Mouse (Mus musculus): ENCODE measurements around the gene Cacna1b. TPM values are rescaled to one million over a fixed set of nuclear protein-coding genes. Genes with fewer than 3 reads are reported as not detected.

Cacna1b gene
- polyA plus RNA-seq, 1 experiment from 2014 or later = 0.99 TPM

DNA sequence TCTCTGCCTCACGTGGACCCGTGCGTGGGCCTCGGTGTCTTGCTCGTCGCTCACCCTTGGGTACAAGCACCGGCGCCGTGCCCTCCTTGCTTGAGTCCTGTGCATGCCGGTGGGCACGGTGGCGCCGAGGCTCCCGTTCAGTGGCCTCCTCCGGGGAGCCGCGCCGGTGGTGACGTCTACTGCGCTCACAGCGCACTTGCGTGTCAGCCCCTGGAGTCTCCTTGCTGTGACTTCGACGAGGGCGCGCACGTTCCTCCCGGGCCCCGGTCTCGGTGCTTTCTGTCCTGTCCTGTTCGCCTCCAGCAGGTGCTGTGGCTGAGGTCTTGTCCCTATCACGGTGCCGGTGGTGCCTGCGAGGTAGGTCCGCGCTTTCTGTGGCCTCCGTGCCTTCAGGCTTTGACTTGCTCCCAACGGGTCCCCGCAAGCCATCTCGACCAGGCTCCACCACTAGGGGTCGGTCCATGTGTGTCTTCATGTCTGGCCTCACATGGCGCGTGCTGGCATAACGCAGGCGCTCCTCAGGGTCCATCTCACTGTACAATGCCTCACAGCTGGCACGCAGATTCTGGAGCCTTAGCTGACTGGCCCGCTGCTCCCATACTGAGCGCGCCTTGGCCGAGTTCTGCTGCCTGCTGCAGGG lies 83.8 kb downstream of the Cacna1b start:
- Histone ChIP-seq H3K4me3 (replicated peaks; ENCODE audit: low read length) (peak overlapping the region; percentile 33), H3K4me2 (ENCODE audit: low read depth, low read length) (peak overlapping the region; percentile 58), H3K27me3 (ENCODE audit: control insufficient read depth, insufficient read depth, low read length) (no peaks in the 10 kb centered on the region), H3K27ac (ENCODE audit: low read length) (peak overlapping the region; percentile 19; the same call in 1 of the 2 replicates), H3K4me1 (ENCODE audit: control insufficient read depth, insufficient read depth, low read length) (0 out of 2 replicates have a peak, but pooled peaks cover 3% of the 10 kb centered on the region), H3K9ac (ENCODE audit: low read length) (peak overlapping the region; percentile 52), H3K9me3 (replicated peaks; ENCODE audit: control insufficient read depth, low read length) (no peaks in the 10 kb centered on the region), H3K36me3 (ENCODE audit: control insufficient read depth, insufficient read depth, low read length) (no peaks in the 10 kb centered on the region)
- peak; percentile 59; the same call in 1 of the 2 replicates for ATAC-seq (ENCODE audit: insufficient read depth, low FRiP score)
- WGBS = 22% methylated on average over 50 of the region's 50 CpGs

DNA sequence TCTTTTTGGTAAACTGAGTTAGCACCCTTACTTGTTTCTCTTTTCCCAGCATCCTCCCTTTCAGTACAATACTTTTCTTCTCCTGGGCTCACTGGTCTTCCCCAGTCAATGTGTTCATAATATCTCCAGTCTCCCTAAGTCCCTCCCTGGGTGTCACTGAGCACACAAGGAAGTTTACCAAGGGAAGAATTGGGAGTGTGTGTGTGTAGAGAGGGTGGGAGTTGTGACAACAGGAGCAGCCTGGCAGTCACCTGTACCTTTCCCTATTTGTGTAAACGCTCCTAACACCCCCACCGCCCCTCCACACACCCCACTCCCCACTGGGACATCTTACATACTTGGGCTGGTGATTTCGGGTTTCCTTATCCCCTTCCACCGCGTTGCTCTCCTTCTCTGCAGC lies 84.4 kb downstream of the Cacna1b start:
- Histone ChIP-seq H3K4me1 (ENCODE audit: control insufficient read depth, insufficient read depth, low read length) (0 out of 2 replicates have a peak, but pooled peaks cover 3% of the 10 kb centered on the region), H3K9ac (ENCODE audit: low read length) (peak overlapping the region; percentile 52), H3K36me3 (ENCODE audit: control insufficient read depth, insufficient read depth, low read length) (no peaks in the 10 kb centered on the region), H3K27ac (ENCODE audit: low read length) (peak overlapping the region; percentile 19; the same call in 1 of the 2 replicates), H3K27me3 (ENCODE audit: control insufficient read depth, insufficient read depth, low read length) (no peaks in the 10 kb centered on the region), H3K4me3 (replicated peaks; ENCODE audit: low read length) (peak overlapping the region; percentile 33), H3K4me2 (ENCODE audit: low read depth, low read length) (peak overlapping the region; percentile 58), H3K9me3 (replicated peaks; ENCODE audit: control insufficient read depth, low read length) (no peaks in the 10 kb centered on the region)
- 51% methylated on average over 5 of the region's 5 CpGs for WGBS
- peak; percentile 87 for ATAC-seq (ENCODE audit: insufficient read depth, low FRiP score)

- H3K4me3 ChIP-seq (replicated peaks; ENCODE audit: low read length) = no peak overlapping the region
- no peak overlapping the region for H3K4me2 ChIP-seq (ENCODE audit: low read depth, low read length)
- ATAC-seq (ENCODE audit: insufficient read depth, low FRiP score) = no peak
- 0 out of 2 replicates have a peak, but pooled peaks cover 3% of the 10 kb centered on the region for H3K4me1 ChIP-seq (ENCODE audit: control insufficient read depth, insufficient read depth, low read length)
- no peaks in the 10 kb centered on the region for H3K9me3 ChIP-seq (replicated peaks; ENCODE audit: control insufficient read depth, low read length)
- no peak overlapping the region for H3K27ac ChIP-seq (ENCODE audit: low read length)
- no peaks in the 10 kb centered on the region for H3K27me3 ChIP-seq (ENCODE audit: control insufficient read depth, insufficient read depth, low read length)
- no peak overlapping the region for H3K9ac ChIP-seq (ENCODE audit: low read length)
- no peaks in the 10 kb centered on the region for H3K36me3 ChIP-seq (ENCODE audit: control insufficient read depth, insufficient read depth, low read length)
- WGBS = 78% methylated on average over 4 of the region's 4 CpGs
Observed at GRCm38 (mm10) chr2:24678110-24678509, 84.8 kb downstream of the Cacna1b start.

DNA sequence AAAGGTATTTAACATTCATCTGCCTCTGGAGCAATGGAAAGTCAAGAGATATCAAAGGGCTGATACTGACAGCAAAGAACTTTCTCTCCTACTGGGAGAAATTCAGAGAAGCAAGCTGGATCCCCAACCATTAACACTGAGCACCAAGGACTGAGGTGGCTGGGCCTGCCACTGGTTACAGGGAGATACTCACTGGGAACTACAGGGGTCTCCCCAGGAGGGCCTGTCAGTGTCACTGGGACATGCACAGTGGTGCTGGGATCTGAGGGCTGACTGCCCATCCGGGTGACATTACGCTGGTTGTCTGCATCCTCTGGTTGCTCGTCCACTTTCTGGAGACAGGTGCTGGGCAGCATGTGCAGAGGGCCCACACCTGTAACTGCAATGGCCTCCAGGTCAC lies 85.3 kb downstream of the Cacna1b start:
- no peak overlapping the region for H3K27ac ChIP-seq (ENCODE audit: low read length)
- WGBS = 94% methylated on average over 3 of the region's 3 CpGs
- no peak overlapping the region for H3K9ac ChIP-seq (ENCODE audit: low read length)
- ATAC-seq (ENCODE audit: insufficient read depth, low FRiP score) = no peak
- 0 out of 2 replicates have a peak, but pooled peaks cover 3% of the 10 kb centered on the region for H3K4me1 ChIP-seq (ENCODE audit: control insufficient read depth, insufficient read depth, low read length)
- H3K4me3 ChIP-seq (replicated peaks; ENCODE audit: low read length) = no peak overlapping the region
- no peaks in the 10 kb centered on the region for H3K9me3 ChIP-seq (replicated peaks; ENCODE audit: control insufficient read depth, low read length)
- no peaks in the 10 kb centered on the region for H3K36me3 ChIP-seq (ENCODE audit: control insufficient read depth, insufficient read depth, low read length)
- H3K27me3 ChIP-seq (ENCODE audit: control insufficient read depth, insufficient read depth, low read length) = no peaks in the 10 kb centered on the region
- no peak overlapping the region for H3K4me2 ChIP-seq (ENCODE audit: low read depth, low read length)

DNA sequence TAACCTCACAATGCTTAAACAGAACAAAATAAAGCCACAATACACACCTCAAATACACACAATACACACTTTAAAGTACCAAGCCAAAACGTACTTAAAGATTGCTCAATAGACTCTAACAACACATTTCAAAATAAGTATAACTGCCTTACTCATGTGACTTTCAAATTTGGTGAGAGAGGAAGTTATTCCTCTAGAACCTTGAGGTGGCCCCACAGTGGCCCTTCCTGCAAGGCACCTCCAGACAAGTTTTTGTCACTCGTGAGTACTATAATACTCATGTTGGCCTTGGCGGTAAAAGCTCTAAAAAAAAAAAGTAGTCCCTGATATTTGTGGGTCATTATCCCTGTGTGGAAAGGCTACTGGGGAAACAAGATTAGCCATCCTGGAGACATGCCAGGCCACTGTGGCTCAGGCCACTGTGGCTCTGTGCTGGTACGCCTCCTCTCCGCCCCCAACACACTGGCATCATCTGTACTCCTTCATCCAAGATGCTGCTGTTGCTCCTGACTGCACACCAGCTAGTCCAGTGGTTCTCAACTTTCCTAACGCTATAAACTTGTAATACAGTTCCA lies 88.4 kb downstream of the Cacna1b start:
- H3K9ac ChIP-seq (ENCODE audit: low read length) = no peak overlapping the region
- WGBS = 82% methylated on average over 6 of the region's 6 CpGs
- no peaks in the 10 kb centered on the region for H3K36me3 ChIP-seq (ENCODE audit: control insufficient read depth, insufficient read depth, low read length)
- no peak for ATAC-seq (ENCODE audit: insufficient read depth, low FRiP score)
- H3K27me3 ChIP-seq (ENCODE audit: control insufficient read depth, insufficient read depth, low read length) = no peaks in the 10 kb centered on the region
- no peaks in the 10 kb centered on the region for H3K9me3 ChIP-seq (replicated peaks; ENCODE audit: control insufficient read depth, low read length)
- H3K27ac ChIP-seq (ENCODE audit: low read length) = no peak overlapping the region
- no peak overlapping the region for H3K4me3 ChIP-seq (replicated peaks; ENCODE audit: low read length)
- H3K4me1 ChIP-seq (ENCODE audit: control insufficient read depth, insufficient read depth, low read length) = 0 out of 2 replicates have a peak, but pooled peaks cover 3% of the 10 kb centered on the region
- H3K4me2 ChIP-seq (ENCODE audit: low read depth, low read length) = no peak overlapping the region

DNA sequence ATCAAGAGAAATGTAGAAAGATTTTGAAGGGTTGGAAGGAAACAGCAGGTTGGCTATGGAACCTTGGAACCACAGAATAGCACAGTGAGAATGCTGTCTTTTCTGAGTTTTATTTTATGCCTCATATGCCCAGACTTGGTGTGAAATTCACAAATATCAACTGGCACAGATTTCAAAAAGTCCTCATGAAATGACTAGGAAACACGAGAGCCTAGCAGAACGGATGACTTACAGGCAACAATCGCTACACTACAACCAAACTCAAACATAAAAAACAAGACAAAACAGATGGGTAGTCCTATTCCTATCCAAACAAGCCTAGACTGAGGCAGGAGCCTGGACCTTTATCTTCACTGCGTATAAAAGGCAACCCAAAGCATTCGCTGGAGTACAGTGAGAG lies 94.4 kb downstream of the Cacna1b start:
- Histone ChIP-seq H3K36me3 (ENCODE audit: control insufficient read depth, insufficient read depth, low read length) (no peaks in the 10 kb centered on the region), H3K4me2 (ENCODE audit: low read depth, low read length) (no peak overlapping the region), H3K27me3 (ENCODE audit: control insufficient read depth, insufficient read depth, low read length) (no peaks in the 10 kb centered on the region), H3K9me3 (replicated peaks; ENCODE audit: control insufficient read depth, low read length) (no peaks in the 10 kb centered on the region), H3K9ac (ENCODE audit: low read length) (no peak overlapping the region), H3K4me1 (ENCODE audit: control insufficient read depth, insufficient read depth, low read length) (no peaks in the 10 kb centered on the region), H3K27ac (ENCODE audit: low read length) (no peak overlapping the region), H3K4me3 (replicated peaks; ENCODE audit: low read length) (no peak overlapping the region)
- no peak for ATAC-seq (ENCODE audit: insufficient read depth, low FRiP score)
- 85% methylated on average over 5 of the region's 5 CpGs for WGBS

- Histone ChIP-seq H3K9me3 (replicated peaks; ENCODE audit: control insufficient read depth, low read length) (no peaks in the 10 kb centered on the region), H3K4me1 (ENCODE audit: control insufficient read depth, insufficient read depth, low read length) (no peaks in the 10 kb centered on the region), H3K27ac (ENCODE audit: low read length) (no peak overlapping the region), H3K36me3 (ENCODE audit: control insufficient read depth, insufficient read depth, low read length) (no peaks in the 10 kb centered on the region), H3K27me3 (ENCODE audit: control insufficient read depth, insufficient read depth, low read length) (no peaks in the 10 kb centered on the region), H3K4me3 (replicated peaks; ENCODE audit: low read length) (no peak overlapping the region), H3K9ac (ENCODE audit: low read length) (no peak overlapping the region), H3K4me2 (ENCODE audit: low read depth, low read length) (no peak overlapping the region)
- ATAC-seq (ENCODE audit: insufficient read depth, low FRiP score) = no peak
- 32% methylated on average over 9 of the region's 9 CpGs for WGBS
Observed at GRCm38 (mm10) chr2:24664678-24665257, 98.2 kb downstream of the Cacna1b start.

DNA sequence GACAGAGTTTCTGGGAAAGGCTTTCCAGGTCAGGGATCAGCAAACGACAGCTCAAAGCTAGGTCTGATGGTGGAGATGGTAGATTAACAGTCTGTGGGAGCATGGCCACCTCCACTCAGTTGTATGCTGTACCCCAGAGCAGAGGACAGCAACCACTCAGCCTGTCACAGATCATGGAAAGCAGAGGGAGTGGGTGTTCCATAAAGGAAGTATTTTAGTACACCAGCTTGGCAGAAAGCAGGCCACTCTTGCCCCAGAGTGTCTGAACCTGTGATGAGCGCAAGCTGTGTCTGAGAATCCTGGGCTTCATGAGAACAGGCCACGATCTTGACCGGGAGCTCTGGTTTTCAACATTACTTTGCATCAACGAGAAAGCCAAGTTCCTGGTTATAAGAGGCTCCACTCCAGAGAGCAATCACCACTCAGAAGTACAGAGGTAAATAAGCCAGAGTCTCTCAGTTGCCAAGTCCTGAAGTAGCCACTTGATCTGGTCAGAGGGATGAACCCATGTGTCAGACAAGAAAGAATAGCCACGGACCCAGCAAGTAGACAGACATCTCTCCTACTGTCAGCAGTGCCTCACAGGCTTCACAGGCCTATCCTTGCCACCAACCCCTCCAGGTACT lies 103.7 kb downstream of the Cacna1b start:
- Histone ChIP-seq H3K9ac (ENCODE audit: low read length) (no peak overlapping the region), H3K27ac (ENCODE audit: low read length) (no peak overlapping the region), H3K9me3 (replicated peaks; ENCODE audit: control insufficient read depth, low read length) (no peaks in the 10 kb centered on the region), H3K27me3 (ENCODE audit: control insufficient read depth, insufficient read depth, low read length) (no peaks in the 10 kb centered on the region), H3K4me1 (ENCODE audit: control insufficient read depth, insufficient read depth, low read length) (no peaks in the 10 kb centered on the region), H3K4me2 (ENCODE audit: low read depth, low read length) (no peak overlapping the region), H3K36me3 (ENCODE audit: control insufficient read depth, insufficient read depth, low read length) (no peaks in the 10 kb centered on the region), H3K4me3 (replicated peaks; ENCODE audit: low read length) (no peak overlapping the region)
- no peak for ATAC-seq (ENCODE audit: insufficient read depth, low FRiP score)
- WGBS = 68% methylated on average over 6 of the region's 6 CpGs

DNA sequence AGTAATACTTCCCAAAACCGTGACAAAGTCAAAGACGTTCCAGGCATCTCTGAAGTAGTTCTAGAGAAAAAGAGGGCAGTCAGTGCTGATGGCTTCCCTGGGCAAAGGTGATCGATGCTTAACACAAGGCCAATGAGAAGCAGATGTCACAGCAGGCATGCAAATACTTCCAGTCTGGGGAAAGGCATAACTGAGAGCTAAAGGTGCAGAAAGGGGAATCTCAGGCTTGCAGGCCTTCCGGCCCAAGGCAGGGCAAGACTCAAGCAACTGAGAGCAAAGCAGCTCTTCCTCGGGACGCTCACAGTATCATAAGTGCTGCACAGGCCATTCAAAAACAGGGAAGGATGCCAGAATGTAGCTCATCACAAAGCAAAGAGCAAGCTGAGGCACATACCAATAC lies 114.4 kb downstream of the Cacna1b start:
- no peak for ATAC-seq (ENCODE audit: insufficient read depth, low FRiP score)
- no peak overlapping the region for H3K9ac ChIP-seq (ENCODE audit: low read length)
- no peaks in the 10 kb centered on the region for H3K27me3 ChIP-seq (ENCODE audit: control insufficient read depth, insufficient read depth, low read length)
- H3K4me2 ChIP-seq (ENCODE audit: low read depth, low read length) = no peak overlapping the region
- H3K36me3 ChIP-seq (ENCODE audit: control insufficient read depth, insufficient read depth, low read length) = no peaks in the 10 kb centered on the region
- no peak overlapping the region for H3K27ac ChIP-seq (ENCODE audit: low read length)
- no peaks in the 10 kb centered on the region for H3K4me1 ChIP-seq (ENCODE audit: control insufficient read depth, insufficient read depth, low read length)
- no peak overlapping the region for H3K4me3 ChIP-seq (replicated peaks; ENCODE audit: low read length)
- 88% methylated on average over 6 of the region's 6 CpGs for WGBS
- no peaks in the 10 kb centered on the region for H3K9me3 ChIP-seq (replicated peaks; ENCODE audit: control insufficient read depth, low read length)

All from stomach, embryonic 16.5 days (tissue).